Mouse (Mus musculus) liver, embryonic 12.5 days (tissue): ENCODE data around the gene Psmc6. TPM values are rescaled to one million over a fixed set of nuclear protein-coding genes. Genes with fewer than 3 reads are reported as not detected.
A peak's percentile ranks its signal among the peaks of the same experiment; 100 is the strongest.

Source experiments
- ATAC-seq: fragments of 200-750 bp; cut with Nextera tagmentation; 2 replicates; pipeline ENCODE4 v1.8.0; 2017; ENCODE audit warnings: moderate number of reproducible peaks, mild to moderate bottlenecking, moderate library complexity
- H3K27ac ChIP-seq: fragments of 300-500 bp; sonication (generic); 2 replicates; pipeline ENCODE4 v1.5.1; 2016; ENCODE audit warnings: mild to moderate bottlenecking
- H3K27me3 ChIP-seq: fragments of 300-500 bp; sonication (generic); replicated peaks from 2 replicates; pipeline ENCODE4 v1.6.1; 2016; ENCODE audit warnings: mild to moderate bottlenecking, moderate library complexity
- H3K36me3 ChIP-seq: fragments of 300-500 bp; sonication (generic); 2 replicates; pipeline ENCODE4 v1.6.1; 2016; ENCODE audit warnings: mild to moderate bottlenecking, moderate library complexity
- H3K4me1 ChIP-seq: fragments of 300-500 bp; sonication (generic); 2 replicates; pipeline ENCODE4 v1.6.1; 2016
- H3K4me2 ChIP-seq: fragments of 300-500 bp; sonication (generic); 2 replicates; pipeline ENCODE4 v1.6.1; 2016; ENCODE audit warnings: mild to moderate bottlenecking, moderate library complexity
- H3K4me3 ChIP-seq: fragments of 300-500 bp; sonication (generic); 2 replicates; pipeline ENCODE4 v1.5.1; 2016; ENCODE audit warnings: mild to moderate bottlenecking, moderate library complexity
- H3K9ac ChIP-seq: fragments of 300-500 bp; sonication (generic); 2 replicates; pipeline ENCODE4 v1.6.1; 2016; ENCODE audit warnings: mild to moderate bottlenecking, moderate library complexity
- H3K9me3 ChIP-seq: fragments of 300-500 bp; sonication (generic); replicated peaks from 2 replicates; pipeline ENCODE4 v1.6.1; 2016; ENCODE audit warnings: mild to moderate bottlenecking, moderate library complexity
- WGBS: fragments of 180-500 bp; shearing (Covaris S2); methylation state at CpG from one replicate; pipeline ENCODE4 v1.1.7; 2016; ENCODE audit not compliant: insufficient replicate concordance; 5-methylcytosine and 5-hydroxymethylcytosine counted together
- polyA plus RNA-seq: library from polyadenylated mRNA; unstranded; fragments of >200 nt; fragmentation: Nextera tagmentation; extraction: Ambion mirVana; gene quantifications from 2 replicates; pipeline ENCODE4 v1.2.1, GENCODE M21; 2016

Gene Psmc6
- polyA plus RNA-seq = 130 and 131 TPM in 2 replicates

DNA sequence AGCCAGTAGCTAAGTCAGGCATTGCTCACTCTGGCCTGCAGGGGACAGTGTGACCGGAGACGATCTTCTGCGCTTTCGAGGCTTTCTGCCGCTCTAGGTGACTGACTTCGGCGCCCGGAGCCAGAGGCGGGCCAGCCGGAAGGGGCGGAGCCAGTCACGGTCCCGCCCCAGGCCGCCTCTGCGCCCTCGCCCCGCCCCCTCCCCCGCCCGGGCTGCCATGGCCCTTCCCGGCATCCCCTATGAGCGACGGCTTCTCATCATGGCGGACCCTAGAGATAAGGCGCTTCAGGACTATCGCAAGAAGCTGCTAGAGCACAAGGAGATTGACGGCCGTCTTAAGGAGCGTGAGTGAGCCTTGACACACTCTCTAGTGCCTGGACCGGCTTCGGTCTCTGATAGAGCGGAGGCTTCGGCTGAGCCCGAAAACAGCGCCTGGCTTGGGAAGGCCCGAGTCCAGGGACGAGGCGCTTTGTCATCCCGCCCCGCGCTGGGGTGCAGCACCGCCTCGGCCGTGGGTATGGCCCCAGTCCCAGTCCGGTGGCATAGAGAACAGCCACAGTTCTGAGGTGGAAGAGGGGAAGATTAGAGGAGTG, at the start of gene Psmc6:
Gene Psmc6 (plus strand): TSS at position 200 of the 593 bp plus-strand sequence.
- H3K9ac ChIP-seq = peak within 1 kb of the TSS; percentile 91
- peak within 1 kb of the TSS; percentile 72 for H3K4me2 ChIP-seq
- H3K4me3 ChIP-seq = peak within 1 kb of the TSS; percentile 96
- H3K27ac ChIP-seq = peak within 1 kb of the TSS; percentile 96
- peak; percentile 93 for ATAC-seq
- no peaks in the 10 kb centered on the region for H3K27me3 ChIP-seq
- under 1% methylated on average over 44 of the region's 44 CpGs for WGBS
- peaks cover 35% of the 10 kb centered on the region for H3K36me3 ChIP-seq
- H3K4me1 ChIP-seq = peaks cover 38% of the 10 kb centered on the region
- no peaks in the 10 kb centered on the region for H3K9me3 ChIP-seq

- H3K27me3 ChIP-seq = no peaks in the 10 kb centered on the region
- H3K9ac ChIP-seq = no peak overlapping the region
- 76% methylated on average over 3 of the region's 3 CpGs for WGBS
- H3K9me3 ChIP-seq = no peaks in the 10 kb centered on the region
- peaks cover 11% of the 10 kb centered on the region for H3K36me3 ChIP-seq
- no peak overlapping the region for H3K27ac ChIP-seq
- no peak overlapping the region for H3K4me3 ChIP-seq
- no peak for ATAC-seq
- H3K4me2 ChIP-seq = no peak overlapping the region
- no peaks in the 10 kb centered on the region for H3K4me1 ChIP-seq
Measured at GRCm38 (mm10) chr14:45282066-45282465, 47.5 kb upstream of the Psmc6 start.

- no peak for ATAC-seq
- H3K4me3 ChIP-seq = no peak overlapping the region
- no peak overlapping the region for H3K9ac ChIP-seq
- peaks cover 78% of the 10 kb centered on the region for H3K36me3 ChIP-seq
- H3K27ac ChIP-seq = no peak overlapping the region
- H3K4me2 ChIP-seq = no peak overlapping the region
- 84% methylated on average over 4 of the region's 4 CpGs for WGBS
- no peaks in the 10 kb centered on the region for H3K4me1 ChIP-seq
- no peaks in the 10 kb centered on the region for H3K9me3 ChIP-seq
- no peaks in the 10 kb centered on the region for H3K27me3 ChIP-seq
Measured at GRCm38 (mm10) chr14:45291608-45292007, 38.0 kb upstream of the Psmc6 start.

DNA sequence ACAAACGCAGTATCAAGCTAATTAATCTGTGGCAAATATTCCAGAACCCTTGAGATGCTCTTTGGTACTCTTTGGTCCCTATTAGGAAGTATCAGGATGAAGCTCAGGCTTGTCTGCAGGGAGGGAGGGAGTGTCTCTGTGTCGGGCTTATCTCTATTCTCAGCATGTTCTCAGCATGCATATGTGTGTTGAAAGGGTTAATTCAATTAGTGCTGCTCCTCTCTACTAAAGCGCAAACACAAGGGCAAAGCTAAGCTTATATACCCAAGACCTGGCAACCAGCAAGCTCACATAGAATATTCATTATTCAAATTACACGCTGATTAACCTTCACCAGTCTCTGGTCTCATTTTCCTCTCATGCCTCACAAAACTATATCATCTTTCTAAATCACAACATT, 25.6 kb upstream of the Psmc6 start:
- Histone ChIP-seq H3K36me3 (peaks cover 73% of the 10 kb centered on the region), H3K9me3 (no peaks in the 10 kb centered on the region), H3K9ac (no peak overlapping the region), H3K4me2 (no peak overlapping the region), H3K4me1 (peaks cover 9% of the 10 kb centered on the region), H3K27me3 (no peaks in the 10 kb centered on the region), H3K27ac (no peak overlapping the region), H3K4me3 (no peak overlapping the region)
- no peak for ATAC-seq
- 64% methylated on average over 4 of the region's 4 CpGs for WGBS

DNA sequence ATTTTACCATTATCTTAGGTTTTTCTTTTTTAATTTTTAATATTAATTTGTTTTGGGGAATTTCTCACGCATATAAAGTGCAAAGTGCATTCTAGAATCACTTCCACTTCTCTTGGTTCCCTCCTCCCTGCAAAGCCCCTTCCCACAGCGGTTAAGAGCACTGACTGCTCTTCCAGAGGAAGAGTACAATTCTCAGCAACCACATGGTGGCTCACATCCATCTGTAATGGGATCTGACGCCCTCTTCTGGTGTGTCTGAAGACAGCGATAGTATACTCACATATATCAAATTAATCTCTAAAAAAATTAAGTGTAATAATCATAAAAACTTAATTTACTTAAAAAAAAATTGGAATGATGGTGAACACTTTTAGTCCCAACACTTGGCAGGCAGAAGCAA, 25.2 kb upstream of the Psmc6 start:
- 76% methylated on average over 4 of the region's 4 CpGs for WGBS

GRCm38 (mm10) chr14:45305852-45306251, 23.7 kb upstream of the Psmc6 start:
- Histone ChIP-seq H3K9ac (no peak overlapping the region), H3K36me3 (peaks cover 64% of the 10 kb centered on the region), H3K4me3 (no peak overlapping the region), H3K27me3 (no peaks in the 10 kb centered on the region), H3K9me3 (no peaks in the 10 kb centered on the region), H3K4me2 (no peak overlapping the region), H3K4me1 (peaks cover 9% of the 10 kb centered on the region), H3K27ac (no peak overlapping the region; the same call in 1 of the 2 replicates)
- no peak for ATAC-seq
- WGBS = 82% methylated on average over 5 of the region's 5 CpGs

More for the DNA sequence above, 25.2 kb upstream of the Psmc6 start:
- no peak overlapping the region for H3K4me2 ChIP-seq
- peaks cover 9% of the 10 kb centered on the region for H3K4me1 ChIP-seq
- H3K27ac ChIP-seq = no peak overlapping the region
- no peaks in the 10 kb centered on the region for H3K27me3 ChIP-seq
- no peak for ATAC-seq
- no peak overlapping the region for H3K9ac ChIP-seq
- peaks cover 69% of the 10 kb centered on the region for H3K36me3 ChIP-seq
- H3K4me3 ChIP-seq = no peak overlapping the region
- H3K9me3 ChIP-seq = no peaks in the 10 kb centered on the region

DNA sequence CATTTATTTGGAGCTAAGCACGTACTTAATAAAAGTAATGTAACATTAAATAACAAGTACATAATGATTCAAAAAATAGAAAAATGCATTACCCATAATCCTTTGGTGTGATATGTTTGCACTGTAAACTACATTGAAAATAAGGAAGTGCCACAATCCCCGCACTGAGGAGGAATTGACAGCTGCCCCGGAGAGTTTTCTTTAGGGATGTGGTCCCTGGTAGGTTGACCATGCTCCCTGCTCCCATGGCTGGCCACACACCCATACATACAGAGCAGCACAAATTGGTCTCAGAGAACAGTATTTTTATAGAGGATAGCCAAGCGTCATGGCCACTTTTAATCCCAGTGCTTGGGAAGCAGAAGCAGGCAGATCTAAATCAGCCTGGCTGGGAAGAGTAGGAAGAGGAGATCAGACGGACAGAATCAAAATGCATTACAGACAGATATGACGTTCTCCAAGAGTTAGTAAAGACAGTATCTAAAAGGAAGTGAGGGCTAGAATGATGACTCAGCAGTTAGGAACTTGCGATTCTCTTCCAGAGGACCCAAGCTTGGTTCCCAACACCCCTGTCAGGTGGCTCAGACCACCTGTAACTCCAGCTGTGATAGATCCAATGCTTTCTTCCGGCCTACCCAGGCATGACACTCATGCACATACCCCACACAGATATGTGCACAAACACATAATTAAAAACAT, 21.8 kb upstream of the Psmc6 start:
- Histone ChIP-seq H3K4me3 (no peak overlapping the region), H3K27ac (no peak overlapping the region), H3K36me3 (peaks cover 46% of the 10 kb centered on the region), H3K27me3 (no peaks in the 10 kb centered on the region), H3K9me3 (no peaks in the 10 kb centered on the region), H3K9ac (no peak overlapping the region), H3K4me2 (no peak overlapping the region), H3K4me1 (peaks cover 11% of the 10 kb centered on the region)
- peak; percentile 23 for ATAC-seq
- WGBS = 60% methylated on average over 8 of the region's 8 CpGs

DNA sequence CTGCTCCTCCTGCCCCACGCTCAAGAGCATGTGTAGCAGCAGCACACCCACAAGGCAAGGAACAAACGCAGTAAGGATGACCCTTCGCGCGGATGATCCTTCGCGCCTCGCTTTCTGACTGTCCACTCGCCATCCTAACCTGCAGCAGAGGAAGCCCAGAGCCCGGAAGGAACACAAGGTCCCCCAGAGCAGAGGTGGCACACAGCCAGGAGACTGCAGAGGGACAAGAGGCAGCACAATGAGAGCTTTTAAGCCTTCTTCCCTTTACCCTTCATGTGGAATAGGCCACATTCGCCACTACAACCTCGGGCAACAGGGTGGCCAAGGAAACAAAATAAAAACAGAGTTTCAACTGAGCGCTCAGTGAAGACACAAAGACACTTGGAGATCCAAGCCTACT, 19.9 kb upstream of the Psmc6 start:
- no peak for ATAC-seq
- Histone ChIP-seq H3K27ac (no peak overlapping the region), H3K4me3 (no peak overlapping the region), H3K4me1 (peaks cover 26% of the 10 kb centered on the region), H3K4me2 (no peak overlapping the region), H3K9ac (no peak overlapping the region), H3K9me3 (no peaks in the 10 kb centered on the region), H3K27me3 (no peaks in the 10 kb centered on the region), H3K36me3 (peaks cover 36% of the 10 kb centered on the region)
- 86% methylated on average over 13 of the region's 13 CpGs for WGBS

- Histone ChIP-seq H3K9ac (no peak overlapping the region), H3K4me1 (peaks cover 29% of the 10 kb centered on the region), H3K27me3 (no peaks in the 10 kb centered on the region), H3K9me3 (no peaks in the 10 kb centered on the region), H3K27ac (no peak overlapping the region), H3K4me2 (no peak overlapping the region), H3K36me3 (peaks cover 31% of the 10 kb centered on the region), H3K4me3 (no peak overlapping the region)
- WGBS = 85% methylated on average over 14 of the region's 14 CpGs
- ATAC-seq = no peak
Measured at GRCm38 (mm10) chr14:45310101-45310500, 19.5 kb upstream of the Psmc6 start.

DNA sequence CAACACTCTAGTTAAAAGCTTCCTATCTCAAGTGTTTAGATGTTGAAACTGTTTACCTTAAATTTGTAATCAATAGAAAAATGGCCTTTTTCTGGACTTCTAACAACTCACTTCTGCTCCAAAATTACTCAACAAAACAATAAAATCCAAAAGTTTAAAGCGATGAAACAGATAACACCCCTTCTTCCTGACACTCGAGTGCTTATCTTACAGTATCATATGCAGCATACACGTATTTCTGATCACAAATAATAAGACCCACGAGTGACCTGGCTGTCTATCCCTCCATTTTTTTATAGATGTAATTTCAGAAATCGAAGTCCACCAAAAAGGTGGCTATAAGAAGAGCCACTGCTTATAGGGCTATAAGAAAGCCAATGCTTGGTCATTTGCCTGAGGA, 12.7 kb upstream of the Psmc6 start:
- peak overlapping the region; percentile 92 for H3K4me2 ChIP-seq
- peak overlapping the region; percentile 92; the same call in 1 of the 2 replicates for H3K27ac ChIP-seq
- H3K36me3 ChIP-seq = peaks cover 5% of the 10 kb centered on the region; the same call in 1 of the 2 replicates
- peaks cover 74% of the 10 kb centered on the region for H3K4me1 ChIP-seq
- ATAC-seq = no peak
- WGBS = 21% methylated on average over 5 of the region's 5 CpGs
- peak overlapping the region; percentile 96 for H3K4me3 ChIP-seq
- H3K27me3 ChIP-seq = no peaks in the 10 kb centered on the region
- no peaks in the 10 kb centered on the region for H3K9me3 ChIP-seq
- H3K9ac ChIP-seq = peak overlapping the region; percentile 94

DNA sequence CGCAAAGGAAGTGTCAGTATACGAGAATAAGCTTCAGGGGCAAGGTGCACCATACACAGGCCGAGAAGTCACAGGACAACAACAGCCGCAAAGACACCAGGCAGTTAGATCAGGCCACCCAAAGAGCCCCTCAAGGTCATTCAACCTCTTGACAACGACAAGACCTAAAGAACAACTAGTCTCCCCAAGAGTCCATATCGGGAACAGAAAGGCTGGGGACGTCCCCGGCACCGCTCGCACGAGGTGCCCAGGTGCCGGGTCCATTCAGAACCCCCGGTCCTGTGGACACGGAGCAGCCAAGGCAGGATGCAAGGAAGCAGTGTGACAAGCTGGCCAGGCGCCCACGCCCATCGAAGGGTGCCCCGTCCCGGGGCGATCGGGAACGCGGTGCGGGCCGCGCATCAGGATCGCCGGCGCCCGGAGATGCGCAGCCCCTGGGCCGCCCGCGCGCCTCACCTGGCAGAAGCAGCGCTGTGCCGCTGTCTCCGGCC, 11.6 kb upstream of the Psmc6 start:
- H3K9ac ChIP-seq = peak overlapping the region; percentile 94
- H3K27me3 ChIP-seq = no peaks in the 10 kb centered on the region
- ATAC-seq = peak; percentile 58
- WGBS = under 1% methylated on average over 38 of the region's 38 CpGs
- peak overlapping the region; percentile 92 for H3K27ac ChIP-seq
- peak overlapping the region; percentile 96 for H3K4me3 ChIP-seq
- H3K36me3 ChIP-seq = peaks cover 5% of the 10 kb centered on the region; the same call in 1 of the 2 replicates
- H3K4me1 ChIP-seq = peaks cover 81% of the 10 kb centered on the region
- peak overlapping the region; percentile 92 for H3K4me2 ChIP-seq
- no peaks in the 10 kb centered on the region for H3K9me3 ChIP-seq
